17 mouse cellular contexts compared by ENCODE assay signal in genomic region chr6:93936359-93936758, GRCm38 (mm10).
DNase-seq lines count a peak whose midpoint lies in the region; ATAC-seq and TF ChIP-seq lines count a peak whose summit lies in the region.
"Had no signal": no experiment of that assay in that cellular context is flagged by ENCODE, and none has a peak within 500 bp of the region (broad histone marks: within the 10 kb centered on the region; RNA-seq: fewer than 3 reads in every experiment).

No protein-coding gene starts in this region.

- WGBS in kidney, adult 2 months, result 58% methylated on average over 6 of the region's 6 CpGs
- WGBS in kidney, embryonic 16.5 days, result 61% methylated on average over 6 of the region's 6 CpGs
- 77% methylated on average over 6 of the region's 6 CpGs for WGBS in intestine, embryonic 16.5 days

- no peak overlapping the region for H3K9ac ChIP-seq in kidney, embryonic 16.5 days (replicated peaks; ENCODE audit: low read length)
- H3K9ac ChIP-seq in intestine, embryonic 16.5 days (ENCODE audit: low read depth, low read length), result no peak overlapping the region
- H3K9ac ChIP-seq: heart, embryonic 13.5 days; hindbrain, embryonic 12.5 days had no signal

- no peaks in the 10 kb centered on the region for H3K36me3 ChIP-seq in kidney, adult 2 months (ENCODE audit: control insufficient read depth, insufficient read depth, low read length)
- no peaks in the 10 kb centered on the region for H3K36me3 ChIP-seq in kidney, embryonic 16.5 days (ENCODE audit: insufficient read depth, low read length)
- no peaks in the 10 kb centered on the region for H3K36me3 ChIP-seq in intestine, embryonic 16.5 days (ENCODE audit: control insufficient read depth, insufficient read depth, low read length)
- H3K36me3 ChIP-seq: embryonic facial prominence, embryonic 10.5 days; heart, embryonic 13.5 days; hindbrain, embryonic 12.5 days had no signal

- no peaks in the 10 kb centered on the region for H3K27me3 ChIP-seq in kidney, adult 2 months (replicated peaks; ENCODE audit: control insufficient read depth, insufficient read depth, low read length)
- no peaks in the 10 kb centered on the region for H3K27me3 ChIP-seq in kidney, embryonic 16.5 days (ENCODE audit: insufficient read depth, low read length)
- no peaks in the 10 kb centered on the region for H3K27me3 ChIP-seq in intestine, embryonic 16.5 days (replicated peaks; ENCODE audit: control insufficient read depth, insufficient read depth, low read length)
- H3K27me3 ChIP-seq: CH12.LX; heart, embryonic 13.5 days; hindbrain, embryonic 12.5 days had no signal

- no peak for TF ChIP-seq CTCF in kidney, adult 2 months (conservative IDR thresholded peaks at IDR 0.05; ENCODE audit: insufficient read depth, insufficient read length, low read depth, low read length)

- ATAC-seq in kidney, embryonic 16.5 days (ENCODE audit: low FRiP score, low TSS enrichment), result no peak
- 0 out of 2 replicates have a peak, but pooled peaks have one; percentile 42 for ATAC-seq in intestine, embryonic 16.5 days
- ATAC-seq: forebrain, embryonic 14.5 days had no signal

- no peaks in the 10 kb centered on the region for H3K9me3 ChIP-seq in kidney, embryonic 16.5 days (ENCODE audit: low read length)
- no peaks in the 10 kb centered on the region for H3K9me3 ChIP-seq in intestine, embryonic 16.5 days (ENCODE audit: control insufficient read depth, low read length)
- H3K9me3 ChIP-seq: embryonic facial prominence, embryonic 10.5 days; heart, embryonic 13.5 days; hindbrain, embryonic 12.5 days had no signal

- H3K4me1 ChIP-seq in kidney, adult 2 months (ENCODE audit: control insufficient read depth, insufficient read depth, low read length), result peaks cover 6% of the 10 kb centered on the region; the same call in 1 of the 2 replicates
- H3K4me1 ChIP-seq in kidney, embryonic 16.5 days (ENCODE audit: insufficient read depth, low read length), result no peaks in the 10 kb centered on the region
- peaks cover 5% of the 10 kb centered on the region; the same call in 1 of the 2 replicates for H3K4me1 ChIP-seq in intestine, embryonic 16.5 days (ENCODE audit: control insufficient read depth, insufficient read depth, low read length)
- H3K4me1 ChIP-seq: embryonic facial prominence, embryonic 10.5 days; hindbrain, embryonic 12.5 days had no signal

- peak; percentile 60 for DNase-seq in kidney, adult 2 months
- no peak for DNase-seq in kidney, postnatal 25 days
- DNase-seq in kidney, postnatal 36 days, result peak; percentile 7 to 27
- no peak for DNase-seq in Muller cell, postnatal 12 days (ENCODE audit: inconsistent ontology term)
- DNase-seq: adrenal gland, adult 2 months; adrenal gland, postnatal 25 days; cerebellum, adult 2 months; cerebellum, postnatal 10 days; gastrocnemius, adult 2 months; gastrocnemius, postnatal 25 days had no signal

- no peak overlapping the region for H3K4me3 ChIP-seq in kidney, adult 2 months (ENCODE audit: insufficient read depth, low read depth, low read length)
- H3K4me3 ChIP-seq in kidney, embryonic 16.5 days (ENCODE audit: low read length), result no peak overlapping the region
- no peak overlapping the region for H3K4me3 ChIP-seq in intestine, embryonic 16.5 days (ENCODE audit: low read length)
- H3K4me3 ChIP-seq: embryonic facial prominence, embryonic 10.5 days; gastrocnemius, adult 2 months; heart, embryonic 13.5 days; hindbrain, embryonic 12.5 days had no signal

- no peak overlapping the region for H3K4me2 ChIP-seq in kidney, embryonic 16.5 days (replicated peaks; ENCODE audit: low read depth, low read length)
- no peak overlapping the region for H3K4me2 ChIP-seq in intestine, embryonic 16.5 days (ENCODE audit: low read depth, low read length)
- H3K4me2 ChIP-seq: heart, embryonic 13.5 days; hindbrain, embryonic 12.5 days had no signal

- no peak overlapping the region for H3K27ac ChIP-seq in kidney, adult 2 months (ENCODE audit: insufficient read depth, low read depth, low read length)
- H3K27ac ChIP-seq in kidney, embryonic 16.5 days (ENCODE audit: low read length), result no peak overlapping the region
- H3K27ac ChIP-seq in intestine, embryonic 16.5 days (ENCODE audit: low read length), result peak overlapping the region; percentile 69
- H3K27ac ChIP-seq: embryonic facial prominence, embryonic 10.5 days; gastrocnemius, adult 2 months; hindbrain, embryonic 12.5 days had no signal

- no peak for TF ChIP-seq POLR2A in kidney, adult 2 months (IDR thresholded peaks at IDR 0.05; ENCODE audit: low read depth, low read length)

Comparison
In these comparisons a context has a peak if more than half of its experiments do, and no peak if none do; other contexts are left out.
1. DNase-seq: peak in kidney, adult 2 months (single experiment) and kidney, postnatal 36 days (2 of 2); none in kidney, postnatal 25 days (0 of 2) and Muller cell, postnatal 12 days (single experiment).